Mouse (Mus musculus): Measurements from ENCODE around the gene Zfp865.

DNA sequence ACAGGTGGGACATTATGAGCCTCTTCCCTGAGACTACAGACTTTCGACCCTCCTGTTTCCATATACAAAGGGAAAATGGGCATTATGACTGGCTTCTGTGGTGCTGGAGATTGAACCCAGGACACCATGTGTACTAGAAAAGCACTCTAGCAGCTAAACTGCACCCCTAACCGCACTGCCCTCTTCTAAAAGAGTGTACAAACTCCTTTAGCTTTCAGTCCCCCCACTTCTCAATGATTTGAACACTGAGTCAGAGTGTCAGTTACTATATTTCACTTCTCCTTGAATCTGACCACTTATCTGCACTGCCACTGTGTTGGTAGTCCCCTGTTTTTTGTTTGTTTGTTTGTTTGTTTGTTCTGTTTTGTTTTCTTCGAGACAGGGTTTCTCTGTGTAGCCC, 13.6 kb downstream of the Zfp865 start, which contains the start of gene 4632433K11Rik:
- TF ChIP-seq POLR2A (IDR thresholded peaks at IDR 0.05; ENCODE audit: low read depth, low read length): no peak
- no peak for TF ChIP-seq CTCF (conservative IDR thresholded peaks at IDR 0.05; ENCODE audit: insufficient read depth, insufficient read length, low read depth, low read length)
